Comparison of ENCODE assay signal across 13 mouse cellular contexts in the genomic region with DNA sequence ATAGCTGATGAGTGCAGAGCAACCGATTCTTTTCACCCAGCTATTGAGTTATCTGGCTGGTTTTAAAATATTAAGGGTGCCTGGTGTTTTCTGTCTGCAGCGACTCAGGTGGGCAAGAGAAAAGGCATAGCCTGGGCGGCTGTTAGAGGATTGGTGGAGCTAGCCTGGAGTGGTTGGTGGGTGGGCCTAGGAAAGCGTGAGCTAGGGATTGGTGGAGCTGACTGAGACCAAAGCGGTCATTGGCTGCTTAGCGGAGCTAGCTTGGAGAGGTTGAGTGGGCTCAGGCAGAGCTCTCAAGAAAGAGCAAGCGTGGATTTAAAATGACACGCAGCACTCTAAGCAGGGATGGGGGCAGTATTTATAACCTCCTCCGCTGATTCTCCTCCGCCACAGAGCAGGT.
DNase-seq lines count a peak whose midpoint lies in the region; ATAC-seq and TF ChIP-seq lines count a peak whose summit lies in the region.
"Had no signal": no experiment of that assay in that cellular context is flagged by ENCODE, and none has a peak within 500 bp of the region (broad histone marks: within the 10 kb centered on the region; RNA-seq: fewer than 3 reads in every experiment).

No protein-coding gene starts in this region.

- H3K9ac ChIP-seq in embryonic facial prominence, embryonic 14.5 days (ENCODE audit: low read depth, low read length): no peak overlapping the region
- no peak overlapping the region for H3K9ac ChIP-seq in midbrain, embryonic 15.5 days
- H3K9ac ChIP-seq in midbrain, postnatal 0 days (replicated peaks; ENCODE audit: low read length, poor library complexity, severe bottlenecking): no peak overlapping the region
- no peak overlapping the region for H3K9ac ChIP-seq in midbrain, embryonic 16.5 days (ENCODE audit: low read depth, low read length)
- H3K9ac ChIP-seq: hindbrain, embryonic 14.5 days; limb, embryonic 13.5 days had no signal

- no peak overlapping the region for H3K4me3 ChIP-seq in embryonic facial prominence, embryonic 14.5 days (ENCODE audit: low read depth, low read length)
- no peak overlapping the region for H3K4me3 ChIP-seq in embryonic facial prominence, embryonic 10.5 days
- no peak overlapping the region for H3K4me3 ChIP-seq in midbrain, embryonic 15.5 days
- H3K4me3 ChIP-seq in midbrain, postnatal 0 days (ENCODE audit: low read depth, low read length): no peak overlapping the region
- no peak overlapping the region for H3K4me3 ChIP-seq in midbrain, embryonic 16.5 days (ENCODE audit: low read depth, low read length)
- H3K4me3 ChIP-seq: limb, embryonic 13.5 days had no signal

- H3K4me1 ChIP-seq in embryonic facial prominence, embryonic 14.5 days (ENCODE audit: control insufficient read depth, insufficient read depth, low read length): peaks cover 30% of the 10 kb centered on the region
- H3K4me1 ChIP-seq in embryonic facial prominence, embryonic 10.5 days: peaks cover 42% of the 10 kb centered on the region
- peaks cover 24% of the 10 kb centered on the region for H3K4me1 ChIP-seq in midbrain, embryonic 15.5 days
- H3K4me1 ChIP-seq in midbrain, postnatal 0 days (ENCODE audit: insufficient read depth, low read length): peaks cover 11% of the 10 kb centered on the region; the same call in 1 of the 2 replicates
- H3K4me1 ChIP-seq in midbrain, embryonic 16.5 days (ENCODE audit: control insufficient read depth, insufficient read depth, low read length): peaks cover 24% of the 10 kb centered on the region

- no peak overlapping the region for H3K4me2 ChIP-seq in embryonic facial prominence, embryonic 14.5 days (ENCODE audit: low read depth, low read length)
- no peak overlapping the region for H3K4me2 ChIP-seq in midbrain, embryonic 15.5 days
- H3K4me2 ChIP-seq in midbrain, postnatal 0 days (ENCODE audit: low read depth, low read length, poor library complexity, severe bottlenecking): no peak overlapping the region
- no peak overlapping the region for H3K4me2 ChIP-seq in midbrain, embryonic 16.5 days (ENCODE audit: low read length)
- H3K4me2 ChIP-seq: hindbrain, embryonic 14.5 days; limb, embryonic 13.5 days had no signal

- H3K9me3 ChIP-seq in embryonic facial prominence, embryonic 14.5 days (ENCODE audit: control insufficient read depth, low read length): no peaks in the 10 kb centered on the region
- no peaks in the 10 kb centered on the region for H3K9me3 ChIP-seq in embryonic facial prominence, embryonic 10.5 days
- H3K9me3 ChIP-seq in midbrain, embryonic 15.5 days: no peaks in the 10 kb centered on the region
- H3K9me3 ChIP-seq in midbrain, postnatal 0 days (ENCODE audit: low read length): no peaks in the 10 kb centered on the region
- no peaks in the 10 kb centered on the region for H3K9me3 ChIP-seq in midbrain, embryonic 16.5 days (replicated peaks; ENCODE audit: control insufficient read depth, low read length, poor library complexity, severe bottlenecking)
- H3K9me3 ChIP-seq: limb, embryonic 13.5 days had no signal

- peak; percentile 53; the same call in 1 of the 2 replicates for ATAC-seq in embryonic facial prominence, embryonic 14.5 days (ENCODE audit: low read depth)
- peak; percentile 63 for ATAC-seq in midbrain, embryonic 15.5 days (replicated peaks)
- no peak; the same call in 1 of the 2 replicates for ATAC-seq in midbrain, postnatal 0 days (ENCODE audit: low FRiP score)
- ATAC-seq in midbrain, embryonic 16.5 days: 0 out of 2 replicates have a peak, but pooled peaks have one; percentile 38

- no peaks in the 10 kb centered on the region for H3K27me3 ChIP-seq in embryonic facial prominence, embryonic 14.5 days (replicated peaks; ENCODE audit: control insufficient read depth, insufficient read depth, low read length)
- no peaks in the 10 kb centered on the region for H3K27me3 ChIP-seq in embryonic facial prominence, embryonic 10.5 days (replicated peaks; ENCODE audit: low read depth, poor library complexity, severe bottlenecking)
- H3K27me3 ChIP-seq in midbrain, embryonic 15.5 days (replicated peaks): no peaks in the 10 kb centered on the region
- H3K27me3 ChIP-seq in midbrain, postnatal 0 days (ENCODE audit: insufficient read depth, low read length): no peaks in the 10 kb centered on the region
- no peaks in the 10 kb centered on the region for H3K27me3 ChIP-seq in midbrain, embryonic 16.5 days (ENCODE audit: control insufficient read depth, insufficient read depth, low read depth, low read length)
- H3K27me3 ChIP-seq: limb, embryonic 13.5 days had no signal

- intact Hi-C loops in heart, postnatal 14 days (cut with DNase I): no loop called here

- 85% methylated on average over 10 of the region's 10 CpGs for WGBS in embryonic facial prominence, embryonic 14.5 days
- WGBS in embryonic facial prominence, embryonic 10.5 days: 79% methylated on average over 10 of the region's 10 CpGs
- whole genome bisulfite sequencing in midbrain, embryonic 15.5 days: 73% methylated on average over 10 of the region's 10 CpGs
- WGBS in midbrain, postnatal 0 days: 80% methylated on average over 10 of the region's 10 CpGs
- WGBS in midbrain, embryonic 16.5 days: 76% methylated on average over 10 of the region's 10 CpGs

- no peak for DNase-seq in embryonic facial prominence, embryonic 14.5 days (ENCODE audit: low spot score)
- no peak for DNase-seq in embryonic facial prominence, embryonic 10.5 days (ENCODE audit: low spot score)
- no peak for DNase-seq in midbrain, postnatal 0 days (ENCODE audit: low spot score)
- peak; percentile 12 to 16 for DNase-seq in heart, postnatal 14 days
- no peak for DNase-seq in spleen, postnatal 4 days (ENCODE audit: low spot score in 2 of 2)
- no peak for DNase-seq in gastrocnemius, adult 18-20 months (ENCODE audit: low spot score)
- DNase-seq: adrenal gland, postnatal 25 days; cerebellum, postnatal 25 days; kidney, postnatal 4 days had no signal

- no peak overlapping the region for H3K27ac ChIP-seq in embryonic facial prominence, embryonic 14.5 days (replicated peaks; ENCODE audit: low read depth, low read length)
- H3K27ac ChIP-seq in embryonic facial prominence, embryonic 10.5 days (replicated peaks): no peak overlapping the region
- no peak overlapping the region for H3K27ac ChIP-seq in midbrain, embryonic 15.5 days
- no peak overlapping the region for H3K27ac ChIP-seq in midbrain, postnatal 0 days (ENCODE audit: low read depth, low read length)
- H3K27ac ChIP-seq in midbrain, embryonic 16.5 days (ENCODE audit: low read length): no peak overlapping the region
- H3K27ac ChIP-seq: hindbrain, embryonic 14.5 days; limb, embryonic 13.5 days had no signal

- no peak for TF ChIP-seq CTCF in midbrain, postnatal 0 days (IDR thresholded peaks at IDR 0.05)

- no peaks in the 10 kb centered on the region for H3K36me3 ChIP-seq in embryonic facial prominence, embryonic 14.5 days (ENCODE audit: control insufficient read depth, insufficient read depth, low read length)
- H3K36me3 ChIP-seq in embryonic facial prominence, embryonic 10.5 days (replicated peaks): no peaks in the 10 kb centered on the region
- H3K36me3 ChIP-seq in midbrain, embryonic 15.5 days (replicated peaks): no peaks in the 10 kb centered on the region
- no peaks in the 10 kb centered on the region for H3K36me3 ChIP-seq in midbrain, postnatal 0 days (ENCODE audit: insufficient read depth, low read length)
- H3K36me3 ChIP-seq in midbrain, embryonic 16.5 days (ENCODE audit: control insufficient read depth, insufficient read depth, low read length): no peaks in the 10 kb centered on the region
- H3K36me3 ChIP-seq: limb, embryonic 13.5 days had no signal

Comparison
In these comparisons a context has a peak if more than half of its experiments do, and no peak if none do; other contexts are left out.
1. DNase-seq: peak in heart, postnatal 14 days (2 of 2); none in embryonic facial prominence, embryonic 14.5 days (single experiment), embryonic facial prominence, embryonic 10.5 days (single experiment), midbrain, postnatal 0 days (single experiment), spleen, postnatal 4 days (0 of 2) and gastrocnemius, adult 18-20 months (single experiment).